Mouse (Mus musculus): ENCODE results near the gene Ctcf. TPM values are rescaled to one million over a fixed set of nuclear protein-coding genes. Genes with fewer than 3 reads are reported as not detected.

Ctcf gene
- polyA plus RNA-seq, 2 experiments, result 48.1 to 97.8 TPM

GRCm38 (mm10) chr8:105725726-105726125 lies 89.4 kb downstream of the Ctcf start:
- H3K4me2 ChIP-seq (replicated peaks; ENCODE audit: low read depth, low read length, severe bottlenecking), result no peak overlapping the region
- H3K27me3 ChIP-seq (ENCODE audit: control insufficient read depth, insufficient read depth, low read length), result no peaks in the 10 kb centered on the region
- H3K9ac ChIP-seq (ENCODE audit: low read depth, low read length, severe bottlenecking), result no peak overlapping the region
- ATAC-seq (ENCODE audit: low FRiP score, low read depth) (no peak), DNase-seq (ENCODE audit: low spot score) (no peak)
- H3K9me3 ChIP-seq (ENCODE audit: control insufficient read depth, low read length), result no peaks in the 10 kb centered on the region
- H3K36me3 ChIP-seq (ENCODE audit: control insufficient read depth, insufficient read depth, low read length), result peaks cover 37% of the 10 kb centered on the region
- TF ChIP-seq POLR2A (IDR thresholded peaks at IDR 0.05; ENCODE audit: borderline replicate concordance, extremely low read depth, insufficient read depth, insufficient read length), result no peak
- H3K27ac ChIP-seq (replicated peaks; ENCODE audit: low read depth, low read length), result no peak overlapping the region
- no peak overlapping the region for H3K4me3 ChIP-seq (replicated peaks; ENCODE audit: low read length)
- WGBS, result 73% methylated on average over 5 of the region's 5 CpGs
- H3K4me1 ChIP-seq (ENCODE audit: control insufficient read depth, insufficient read depth, low read length), result no peaks in the 10 kb centered on the region

- no peaks in the 10 kb centered on the region for H3K27me3 ChIP-seq (ENCODE audit: control insufficient read depth, insufficient read depth, low read length)
- no peak for ATAC-seq (ENCODE audit: low FRiP score, low read depth)
- H3K4me2 ChIP-seq (replicated peaks; ENCODE audit: low read depth, low read length, severe bottlenecking), result no peak overlapping the region
- no peak overlapping the region for H3K4me3 ChIP-seq (replicated peaks; ENCODE audit: low read length)
- no peaks in the 10 kb centered on the region for H3K4me1 ChIP-seq (ENCODE audit: control insufficient read depth, insufficient read depth, low read length)
- no peak for TF ChIP-seq POLR2A (IDR thresholded peaks at IDR 0.05; ENCODE audit: borderline replicate concordance, extremely low read depth, insufficient read depth, insufficient read length)
- H3K9ac ChIP-seq (ENCODE audit: low read depth, low read length, severe bottlenecking), result no peak overlapping the region
- H3K36me3 ChIP-seq (ENCODE audit: control insufficient read depth, insufficient read depth, low read length), result peaks cover 32% of the 10 kb centered on the region
- no peak overlapping the region for H3K27ac ChIP-seq (replicated peaks; ENCODE audit: low read depth, low read length)
- DNase-seq (ENCODE audit: low spot score), result peak; percentile 17
- WGBS, result 89% methylated on average over 18 of the region's 18 CpGs
- H3K9me3 ChIP-seq (ENCODE audit: control insufficient read depth, low read length), result no peaks in the 10 kb centered on the region
These were observed 91.2 kb downstream of the Ctcf start for GRCm38 (mm10) chr8:105727397-105728124.

GRCm38 (mm10) chr8:105732186-105732585 lies 95.8 kb downstream of the Ctcf start:
- ATAC-seq (ENCODE audit: low FRiP score, low read depth) (no peak), DNase-seq (ENCODE audit: low spot score) (no peak)
- Histone ChIP-seq H3K4me1 (ENCODE audit: control insufficient read depth, insufficient read depth, low read length) (no peaks in the 10 kb centered on the region), H3K36me3 (ENCODE audit: control insufficient read depth, insufficient read depth, low read length) (peaks cover 9% of the 10 kb centered on the region), H3K4me2 (replicated peaks; ENCODE audit: low read depth, low read length, severe bottlenecking) (no peak overlapping the region), H3K9ac (ENCODE audit: low read depth, low read length, severe bottlenecking) (no peak overlapping the region), H3K27me3 (ENCODE audit: control insufficient read depth, insufficient read depth, low read length) (no peaks in the 10 kb centered on the region), H3K4me3 (replicated peaks; ENCODE audit: low read length) (no peak overlapping the region), H3K27ac (replicated peaks; ENCODE audit: low read depth, low read length) (no peak overlapping the region), H3K9me3 (ENCODE audit: control insufficient read depth, low read length) (no peaks in the 10 kb centered on the region)
- no peak for TF ChIP-seq POLR2A (IDR thresholded peaks at IDR 0.05; ENCODE audit: borderline replicate concordance, extremely low read depth, insufficient read depth, insufficient read length)
- 93% methylated on average over 5 of the region's 5 CpGs for WGBS

MicroRNAs encoded within 50 kb of the gene (microRNA counts, 519-probe panel; counts per million panel counts)
- 2,589 counts per million, percentile 44 among the panel's probes with 10 or more counts for microRNA mmu-miR-1966

Small RNA genes lying within 50 kb of the gene (microRNA-seq; reads per million reads assigned to microRNA genes)
- gene Mir1966, result not detected

Other genes starting within 250 kb of the Ctcf start
- gene Kctd19, start 223.1 kb upstream of the Ctcf start, polyA plus RNA-seq (2012; rRNA removed), result 0.04 TPM in 1 of 2 replicates, not detected in the other
- gene Kctd19, start 223.1 kb upstream of the Ctcf start, polyA plus RNA-seq (2014; fragmentation: Nextera tagmentation; extraction: Ambion mirVana), result 0.18 TPM in 1 of 2 replicates, not detected in the other
- gene Lrrc36, start 223.0 kb upstream of the Ctcf start, polyA plus RNA-seq (2012; rRNA removed), result 0.84 and 1.0 TPM in 2 replicates
- 0.58 and 0.62 TPM in 2 replicates for gene Lrrc36, start 223.0 kb upstream of the Ctcf start, polyA plus RNA-seq (2014; fragmentation: Nextera tagmentation; extraction: Ambion mirVana)
- 107 and 130 TPM in 2 replicates for gene Tppp3, start 165.0 kb upstream of the Ctcf start, polyA plus RNA-seq (2012; rRNA removed)
- 123 and 164 TPM in 2 replicates for gene Tppp3, start 165.0 kb upstream of the Ctcf start, polyA plus RNA-seq (2014; fragmentation: Nextera tagmentation; extraction: Ambion mirVana)
- gene Zdhhc1, start 139.7 kb upstream of the Ctcf start, polyA plus RNA-seq (2012; rRNA removed), result 72.3 and 90.2 TPM in 2 replicates
- gene Zdhhc1, start 139.7 kb upstream of the Ctcf start, polyA plus RNA-seq (2014; fragmentation: Nextera tagmentation; extraction: Ambion mirVana), result 36.8 and 42.9 TPM in 2 replicates
- 3.3 and 6.4 TPM in 2 replicates for gene Hsd11b2, start 117.8 kb upstream of the Ctcf start, polyA plus RNA-seq (2012; rRNA removed)
- 1.7 and 2.2 TPM in 2 replicates for gene Hsd11b2, start 117.8 kb upstream of the Ctcf start, polyA plus RNA-seq (2014; fragmentation: Nextera tagmentation; extraction: Ambion mirVana)
- 98.9 and 105 TPM in 2 replicates for gene Atp6v0d1, start 70.5 kb upstream of the Ctcf start, polyA plus RNA-seq (2012; rRNA removed)
- gene Atp6v0d1, start 70.5 kb upstream of the Ctcf start, polyA plus RNA-seq (2014; fragmentation: Nextera tagmentation; extraction: Ambion mirVana), result 91.2 and 93.2 TPM in 2 replicates
- gene Ripor1, start 31.3 kb upstream of the Ctcf start, polyA plus RNA-seq (2012; rRNA removed), result 25.0 and 34.3 TPM in 2 replicates
- 18.7 and 22.1 TPM in 2 replicates for gene Ripor1, start 31.3 kb upstream of the Ctcf start, polyA plus RNA-seq (2014; fragmentation: Nextera tagmentation; extraction: Ambion mirVana)
- gene Agrp, start 825 bp downstream of the Ctcf start, polyA plus RNA-seq (2012; rRNA removed), result 1.0 and 1.7 TPM in 2 replicates
- 2.5 and 2.6 TPM in 2 replicates for gene Agrp, start 825 bp downstream of the Ctcf start, polyA plus RNA-seq (2014; fragmentation: Nextera tagmentation; extraction: Ambion mirVana)
- gene Carmil2, start 49.7 kb downstream of the Ctcf start, polyA plus RNA-seq (2012; rRNA removed), result 2.1 and 2.3 TPM in 2 replicates
- 0.63 and 0.66 TPM in 2 replicates for gene Carmil2, start 49.7 kb downstream of the Ctcf start, polyA plus RNA-seq (2014; fragmentation: Nextera tagmentation; extraction: Ambion mirVana)
- 52.8 and 68.4 TPM in 2 replicates for gene Acd, start 64.5 kb downstream of the Ctcf start, polyA plus RNA-seq (2012; rRNA removed)
- gene Acd, start 64.5 kb downstream of the Ctcf start, polyA plus RNA-seq (2014; fragmentation: Nextera tagmentation; extraction: Ambion mirVana), result 62.0 and 72.1 TPM in 2 replicates
- 17.9 and 28.4 TPM in 2 replicates for gene Pard6a, start 64.6 kb downstream of the Ctcf start, polyA plus RNA-seq (2012; rRNA removed)
- gene Pard6a, start 64.6 kb downstream of the Ctcf start, polyA plus RNA-seq (2014; fragmentation: Nextera tagmentation; extraction: Ambion mirVana), result 18.4 and 19.3 TPM in 2 replicates
- gene 4933405L10Rik, start 71.1 kb downstream of the Ctcf start, polyA plus RNA-seq (2012; rRNA removed), result 0.18 TPM in 1 of 2 replicates, not detected in the other
- 0.29 TPM in 1 of 2 replicates, not detected in the other for gene 4933405L10Rik, start 71.1 kb downstream of the Ctcf start, polyA plus RNA-seq (2014; fragmentation: Nextera tagmentation; extraction: Ambion mirVana)
- gene Enkd1, start 71.6 kb downstream of the Ctcf start, polyA plus RNA-seq (2012; rRNA removed), result 43.3 and 45.4 TPM in 2 replicates
- 19.8 and 22.8 TPM in 2 replicates for gene Enkd1, start 71.6 kb downstream of the Ctcf start, polyA plus RNA-seq (2014; fragmentation: Nextera tagmentation; extraction: Ambion mirVana)
- 10.5 and 11.7 TPM in 2 replicates for gene Gfod2, start 122.1 kb downstream of the Ctcf start, polyA plus RNA-seq (2012; rRNA removed)
- 13.6 and 17.7 TPM in 2 replicates for gene Gfod2, start 122.1 kb downstream of the Ctcf start, polyA plus RNA-seq (2014; fragmentation: Nextera tagmentation; extraction: Ambion mirVana)
- gene Ranbp10, start 190.8 kb downstream of the Ctcf start, polyA plus RNA-seq (2012; rRNA removed), result 31.3 and 37.4 TPM in 2 replicates
- 12.2 and 15.0 TPM in 2 replicates for gene Ranbp10, start 190.8 kb downstream of the Ctcf start, polyA plus RNA-seq (2014; fragmentation: Nextera tagmentation; extraction: Ambion mirVana)
- gene Tsnaxip1, start 191.2 kb downstream of the Ctcf start, polyA plus RNA-seq (2012; rRNA removed), result 0.06 and 0.19 TPM in 2 replicates
- gene Tsnaxip1, start 191.2 kb downstream of the Ctcf start, polyA plus RNA-seq (2014; fragmentation: Nextera tagmentation; extraction: Ambion mirVana), result 0.18 and 0.62 TPM in 2 replicates
- 92.2 and 98.0 TPM in 2 replicates for gene Cenpt, start 216.7 kb downstream of the Ctcf start, polyA plus RNA-seq (2012; rRNA removed)
- 41.5 and 45.7 TPM in 2 replicates for gene Cenpt, start 216.7 kb downstream of the Ctcf start, polyA plus RNA-seq (2014; fragmentation: Nextera tagmentation; extraction: Ambion mirVana)
- gene Thap11, start 218.6 kb downstream of the Ctcf start, polyA plus RNA-seq (2012; rRNA removed), result 70.7 and 83.1 TPM in 2 replicates
- gene Thap11, start 218.6 kb downstream of the Ctcf start, polyA plus RNA-seq (2014; fragmentation: Nextera tagmentation; extraction: Ambion mirVana), result 62.5 and 68.4 TPM in 2 replicates
- 239 and 249 TPM in 2 replicates for gene Nutf2, start 224.0 kb downstream of the Ctcf start, polyA plus RNA-seq (2012; rRNA removed)
- gene Nutf2, start 224.0 kb downstream of the Ctcf start, polyA plus RNA-seq (2014; fragmentation: Nextera tagmentation; extraction: Ambion mirVana), result 259 and 271 TPM in 2 replicates
- gene Edc4, start 244.3 kb downstream of the Ctcf start, polyA plus RNA-seq (2012; rRNA removed), result 91.8 and 127 TPM in 2 replicates
- gene Edc4, start 244.3 kb downstream of the Ctcf start, polyA plus RNA-seq (2014; fragmentation: Nextera tagmentation; extraction: Ambion mirVana), result 39.6 and 49.1 TPM in 2 replicates